Mouse (Mus musculus): ENCODE results near the gene Vezf1.
A peak's percentile ranks its signal among the peaks of the same experiment; 100 is the strongest.

Gene Vezf1

GRCm38 (mm10) chr11:88118817-88119642 lies 51.0 kb downstream of the Vezf1 start:
- peak; percentile 91 for ATAC-seq (ENCODE audit: insufficient number of reproducible peaks, low FRiP score, low TSS enrichment)

- ATAC-seq (ENCODE audit: insufficient number of reproducible peaks, low FRiP score, low TSS enrichment) = no peak
These were observed 54.5 kb downstream of the Vezf1 start for GRCm38 (mm10) chr11:88122545-88122944.

GRCm38 (mm10) chr11:88123021-88123420 lies 54.9 kb downstream of the Vezf1 start:
- ATAC-seq (ENCODE audit: insufficient number of reproducible peaks, low FRiP score, low TSS enrichment) = no peak

- no peak for ATAC-seq (ENCODE audit: insufficient number of reproducible peaks, low FRiP score, low TSS enrichment)
These were observed 55.7 kb downstream of the Vezf1 start for GRCm38 (mm10) chr11:88123731-88124130.

- ATAC-seq (ENCODE audit: insufficient number of reproducible peaks, low FRiP score, low TSS enrichment) = no peak
These were observed 57.4 kb downstream of the Vezf1 start for GRCm38 (mm10) chr11:88125483-88125882.

GRCm38 (mm10) chr11:88126306-88126793 lies 58.3 kb downstream of the Vezf1 start:
- no peak for ATAC-seq (ENCODE audit: insufficient number of reproducible peaks, low FRiP score, low TSS enrichment)

- ATAC-seq (ENCODE audit: insufficient number of reproducible peaks, low FRiP score, low TSS enrichment) = no peak
These were observed 60.4 kb downstream of the Vezf1 start for GRCm38 (mm10) chr11:88128461-88128860.

- ATAC-seq (ENCODE audit: insufficient number of reproducible peaks, low FRiP score, low TSS enrichment) = no peak
These were observed 61.2 kb downstream of the Vezf1 start for GRCm38 (mm10) chr11:88129281-88129680.

GRCm38 (mm10) chr11:88129935-88130334 lies 61.9 kb downstream of the Vezf1 start:
- ATAC-seq (ENCODE audit: insufficient number of reproducible peaks, low FRiP score, low TSS enrichment) = no peak

- no peak for ATAC-seq (ENCODE audit: insufficient number of reproducible peaks, low FRiP score, low TSS enrichment)
These were observed 63.8 kb downstream of the Vezf1 start for GRCm38 (mm10) chr11:88131847-88132246.
